In genomic region chr4:150061432-150062225, GRCm38 (mm10) we compare ENCODE assay signal across 10 mouse cellular contexts. TPM values are rescaled to one million over a fixed set of nuclear protein-coding genes. Genes with fewer than 3 reads are reported as not detected.
DNase-seq lines count a peak whose midpoint lies in the region; ATAC-seq lines count a peak whose summit lies in the region.
"Had no signal": no experiment of that assay in that cellular context is flagged by ENCODE, and none has a peak within 500 bp of the region (broad histone marks: within the 10 kb centered on the region; RNA-seq: fewer than 3 reads in every experiment).

No protein-coding gene starts in this region.

- no peak overlapping the region for H3K4me3 ChIP-seq in midbrain, embryonic 11.5 days (ENCODE audit: low read depth, low read length)
- no peak overlapping the region for H3K4me3 ChIP-seq in midbrain, embryonic 13.5 days (replicated peaks)
- no peak overlapping the region for H3K4me3 ChIP-seq in kidney, embryonic 16.5 days (ENCODE audit: low read length)
- H3K4me3 ChIP-seq: embryonic facial prominence, embryonic 12.5 days had no signal

- H3K27me3 ChIP-seq in midbrain, embryonic 11.5 days (ENCODE audit: control insufficient read depth, insufficient read depth, low read length) = no peaks in the 10 kb centered on the region
- 0 out of 2 replicates have a peak, but pooled peaks cover 3% of the 10 kb centered on the region for H3K27me3 ChIP-seq in midbrain, embryonic 13.5 days
- no peaks in the 10 kb centered on the region for H3K27me3 ChIP-seq in kidney, embryonic 16.5 days (ENCODE audit: insufficient read depth, low read length)

- H3K36me3 ChIP-seq in midbrain, embryonic 11.5 days (ENCODE audit: control insufficient read depth, insufficient read depth, low read length) = no peaks in the 10 kb centered on the region
- H3K36me3 ChIP-seq in midbrain, embryonic 13.5 days = no peaks in the 10 kb centered on the region
- H3K36me3 ChIP-seq in kidney, embryonic 16.5 days (ENCODE audit: insufficient read depth, low read length) = no peaks in the 10 kb centered on the region
- H3K36me3 ChIP-seq: embryonic facial prominence, embryonic 12.5 days had no signal

- 81% methylated on average over 16 of the region's 16 CpGs for WGBS in midbrain, embryonic 11.5 days
- WGBS in midbrain, embryonic 13.5 days = 81% methylated on average over 16 of the region's 16 CpGs
- 58% methylated on average over 16 of the region's 16 CpGs for WGBS in kidney, embryonic 16.5 days

- no peaks in the 10 kb centered on the region for H3K4me1 ChIP-seq in midbrain, embryonic 11.5 days (ENCODE audit: control insufficient read depth, insufficient read depth, low read length)
- no peaks in the 10 kb centered on the region for H3K4me1 ChIP-seq in midbrain, embryonic 13.5 days (replicated peaks)
- H3K4me1 ChIP-seq in kidney, embryonic 16.5 days (ENCODE audit: insufficient read depth, low read length) = peaks cover 20% of the 10 kb centered on the region

- H3K9ac ChIP-seq in midbrain, embryonic 11.5 days (ENCODE audit: low read length) = no peak overlapping the region
- H3K9ac ChIP-seq in midbrain, embryonic 13.5 days (replicated peaks) = no peak overlapping the region
- 0 out of 2 replicates have a peak overlapping the region, but pooled peaks have one; percentile 15 for H3K9ac ChIP-seq in kidney, embryonic 16.5 days (replicated peaks; ENCODE audit: low read length)
- H3K9ac ChIP-seq: embryonic facial prominence, embryonic 12.5 days had no signal

- no peak overlapping the region for H3K4me2 ChIP-seq in midbrain, embryonic 11.5 days
- no peak overlapping the region for H3K4me2 ChIP-seq in midbrain, embryonic 13.5 days (replicated peaks)
- H3K4me2 ChIP-seq in kidney, embryonic 16.5 days (replicated peaks; ENCODE audit: low read depth, low read length) = no peak overlapping the region
- H3K4me2 ChIP-seq: embryonic facial prominence, embryonic 12.5 days had no signal

- ATAC-seq in midbrain, embryonic 11.5 days (ENCODE audit: low FRiP score) = no peak
- ATAC-seq in midbrain, embryonic 13.5 days = no peak
- ATAC-seq in kidney, embryonic 16.5 days (ENCODE audit: low FRiP score, low TSS enrichment) = peak; percentile 81

- DNase-seq in midbrain, embryonic 11.5 days (ENCODE audit: low spot score, missing footprints) = peak; percentile 72
- DNase-seq in gonadal fat pad, adult 2 months (ENCODE audit: low read depth) = peak; percentile 57
- DNase-seq in urinary bladder, postnatal 25 days (ENCODE audit: low spot score) = peak; percentile 41
- no peak for DNase-seq in T-cell, adult 2 months (ENCODE audit: low spot score)
- DNase-seq in spleen, postnatal 14 days (ENCODE audit: low spot score in 2 of 2) = no peak
- DNase-seq: heart, postnatal 10 days; right cerebral cortex, postnatal 4 days had no signal

- H3K9me3 ChIP-seq in midbrain, embryonic 11.5 days (ENCODE audit: control insufficient read depth, low read length) = no peaks in the 10 kb centered on the region
- H3K9me3 ChIP-seq in midbrain, embryonic 13.5 days = no peaks in the 10 kb centered on the region
- no peaks in the 10 kb centered on the region for H3K9me3 ChIP-seq in kidney, embryonic 16.5 days (ENCODE audit: low read length)
- H3K9me3 ChIP-seq: embryonic facial prominence, embryonic 12.5 days had no signal

- H3K27ac ChIP-seq in midbrain, embryonic 11.5 days (ENCODE audit: low read depth, low read length) = no peak overlapping the region
- H3K27ac ChIP-seq in midbrain, embryonic 13.5 days = no peak overlapping the region
- H3K27ac ChIP-seq in kidney, embryonic 16.5 days (ENCODE audit: low read length) = peak overlapping the region; percentile 50; the same call in 1 of the 2 replicates
- H3K27ac ChIP-seq: embryonic facial prominence, embryonic 12.5 days had no signal

RNA-seq across cellular contexts. Expression of gene Gpr157, which starts 25.5 kb away (rescaled TPM):
- 0.10 and 0.15 TPM in 2 replicates for polyA plus RNA-seq in midbrain, embryonic 11.5 days (2014; fragmentation: Nextera tagmentation; extraction: Ambion mirVana)
- polyA plus RNA-seq in midbrain, embryonic 13.5 days (2015; fragmentation: Nextera tagmentation; extraction: Ambion mirVana) = 0.15 and 0.26 TPM in 2 replicates
- 7.0 TPM in 2 replicates for polyA plus RNA-seq in gonadal fat pad, adult 2 months (2012; rRNA removed)
- 0.40 and 0.51 TPM in 2 replicates for polyA plus RNA-seq in kidney, embryonic 16.5 days (2015; fragmentation: Nextera tagmentation; extraction: Ambion mirVana)

RNA-seq across cellular contexts. Expression of gene H6pd, which starts 52.8 kb away (rescaled TPM):
- polyA plus RNA-seq in midbrain, embryonic 11.5 days (2014; fragmentation: Nextera tagmentation; extraction: Ambion mirVana) = 1.7 and 2.4 TPM in 2 replicates
- polyA plus RNA-seq in midbrain, embryonic 13.5 days (2015; fragmentation: Nextera tagmentation; extraction: Ambion mirVana) = 1.7 and 1.9 TPM in 2 replicates
- polyA plus RNA-seq in gonadal fat pad, adult 2 months (2012; rRNA removed) = 129 and 141 TPM in 2 replicates
- polyA plus RNA-seq in kidney, embryonic 16.5 days (2015; fragmentation: Nextera tagmentation; extraction: Ambion mirVana) = 22.8 and 24.7 TPM in 2 replicates

RNA-seq across cellular contexts. Expression of gene Slc2a5, which starts 57.5 kb away (rescaled TPM):
- 1.1 and 1.6 TPM in 2 replicates for polyA plus RNA-seq in midbrain, embryonic 11.5 days (2014; fragmentation: Nextera tagmentation; extraction: Ambion mirVana)
- polyA plus RNA-seq in midbrain, embryonic 13.5 days (2015; fragmentation: Nextera tagmentation; extraction: Ambion mirVana) = 1.7 and 2.0 TPM in 2 replicates
- 35.9 and 41.7 TPM in 2 replicates for polyA plus RNA-seq in gonadal fat pad, adult 2 months (2012; rRNA removed)
- polyA plus RNA-seq in kidney, embryonic 16.5 days (2015; fragmentation: Nextera tagmentation; extraction: Ambion mirVana) = 2.2 and 2.5 TPM in 2 replicates

Comparison
In these comparisons a context has a peak if more than half of its experiments do, and no peak if none do; other contexts are left out.
1. DNase-seq: peak in midbrain, embryonic 11.5 days (single experiment), gonadal fat pad, adult 2 months (single experiment) and urinary bladder, postnatal 25 days (single experiment); none in T-cell, adult 2 months (single experiment) and spleen, postnatal 14 days (0 of 2).
2. RNA of gene Slc2a5, which starts 57.5 kb away (polyA plus RNA-seq): 35.9 to 41.7 TPM in gonadal fat pad, adult 2 months; 2.2 to 2.5 TPM in kidney, embryonic 16.5 days, 1.7 to 2.0 TPM in midbrain, embryonic 13.5 days and 1.1 to 1.6 TPM in midbrain, embryonic 11.5 days; every median in the first group is over 10 times any median in the second.